Mouse (Mus musculus) olfactory bulb, adult 2 months (tissue): Measurements from ENCODE around the gene Pitx2. TPM values are rescaled to one million over a fixed set of nuclear protein-coding genes. Genes with fewer than 3 reads are reported as not detected.

ENCODE experiments used
- H3K27ac ChIP-seq: fragments of 200-500 bp; 2 replicates; pipeline ENCODE4 v1.5.1; 2012; ENCODE audit warnings: low read depth, low read length; ENCODE audit not compliant: insufficient read depth
- H3K4me1 ChIP-seq: fragments of 200-500 bp; 2 replicates; pipeline ENCODE4 v1.6.1; 2012; ENCODE audit warnings: low read length; ENCODE audit not compliant: control insufficient read depth, insufficient read depth
- H3K4me3 ChIP-seq: fragments of 200-500 bp; 2 replicates; pipeline ENCODE4 v1.5.1; 2012; ENCODE audit warnings: mild to moderate bottlenecking, low read depth, low read length, moderate library complexity; ENCODE audit not compliant: insufficient read depth
- CTCF ChIP-seq: fragments of 200-500 bp; IDR thresholded peaks from 2 replicates; pipeline ENCODE4 v1.5.1; 2012; ENCODE audit warnings: low read depth, mild to moderate bottlenecking, low read length, moderate library complexity; ENCODE audit not compliant: insufficient read depth
- POLR2A ChIP-seq: fragments of 200-500 bp; IDR thresholded peaks from 2 replicates; pipeline ENCODE4 v1.6.1; 2012; ENCODE audit warnings: mild to moderate bottlenecking, low read depth, low read length, moderate library complexity; ENCODE audit not compliant: insufficient read depth
- WGBS: fragments of 180-500 bp; shearing (Covaris S2); methylation state at CpG from one replicate; pipeline ENCODE4 v1.1.7; 2018; 5-methylcytosine and 5-hydroxymethylcytosine counted together
- polyA plus RNA-seq: library from polyadenylated mRNA; stranded (reverse); fragments of >200 nt; gene quantifications from 2 replicates; pipeline ENCODE4 v1.2.4, GENCODE M21; 2012; ENCODE audit warnings: low replicate concordance; ENCODE audit not compliant: missing spikeins, insufficient read depth, insufficient read length

Gene Pitx2
- polyA plus RNA-seq, 1 experiment = not detected

GRCm38 (mm10) chr3:129225577-129226289 is 26.1 kb downstream of the Pitx2 start:
- WGBS = 2% methylated on average over 12 of the region's 13 CpGs
- no peak overlapping the region for H3K4me3 ChIP-seq
- no peak for TF ChIP-seq POLR2A
- TF ChIP-seq CTCF = no peak
- no peaks in the 10 kb centered on the region for H3K4me1 ChIP-seq
- no peak overlapping the region for H3K27ac ChIP-seq

- WGBS = 2% methylated on average over 6 of the region's 6 CpGs
- TF ChIP-seq CTCF (no peak), POLR2A (no peak)
- Histone ChIP-seq H3K4me3 (no peak overlapping the region), H3K4me1 (no peaks in the 10 kb centered on the region), H3K27ac (no peak overlapping the region)
These were observed 27.0 kb downstream of the Pitx2 start for GRCm38 (mm10) chr3:129226681-129227080.

- TF ChIP-seq POLR2A (no peak), CTCF (no peak)
- 11% methylated on average over 5 of the region's 5 CpGs for WGBS
- Histone ChIP-seq H3K4me1 (no peaks in the 10 kb centered on the region), H3K4me3 (no peak overlapping the region), H3K27ac (no peak overlapping the region)
These were observed 27.7 kb downstream of the Pitx2 start for GRCm38 (mm10) chr3:129227331-129227730.

GRCm38 (mm10) chr3:129238010-129238409 is 38.3 kb downstream of the Pitx2 start:
- no peak overlapping the region for H3K27ac ChIP-seq
- no peaks in the 10 kb centered on the region for H3K4me1 ChIP-seq
- TF ChIP-seq POLR2A = no peak
- TF ChIP-seq CTCF = no peak
- 82% methylated on average over 1 of the region's 1 CpGs for WGBS
- no peak overlapping the region for H3K4me3 ChIP-seq

- WGBS = 38% methylated on average over 13 of the region's 13 CpGs
- no peak overlapping the region for H3K27ac ChIP-seq
- no peak overlapping the region for H3K4me3 ChIP-seq
- TF ChIP-seq CTCF (no peak), POLR2A (no peak)
- no peaks in the 10 kb centered on the region for H3K4me1 ChIP-seq
These were observed 39.1 kb downstream of the Pitx2 start for GRCm38 (mm10) chr3:129238664-129239258.

- 85% methylated on average over 9 of the region's 9 CpGs for WGBS
- Histone ChIP-seq H3K27ac (no peak overlapping the region), H3K4me3 (no peak overlapping the region), H3K4me1 (no peaks in the 10 kb centered on the region)
- TF ChIP-seq CTCF (no peak), POLR2A (no peak)
These were observed 51.3 kb downstream of the Pitx2 start for GRCm38 (mm10) chr3:129250997-129251396.

GRCm38 (mm10) chr3:129254246-129254645 is 54.6 kb downstream of the Pitx2 start:
- H3K4me1 ChIP-seq = no peaks in the 10 kb centered on the region
- 61% methylated on average over 10 of the region's 10 CpGs for WGBS
- TF ChIP-seq POLR2A = no peak
- no peak for TF ChIP-seq CTCF
- no peak overlapping the region for H3K27ac ChIP-seq
- H3K4me3 ChIP-seq = no peak overlapping the region

- no peaks in the 10 kb centered on the region for H3K4me1 ChIP-seq
- no peak overlapping the region for H3K4me3 ChIP-seq
- TF ChIP-seq CTCF (no peak), POLR2A (no peak)
- WGBS = 64% methylated on average over 19 of the region's 19 CpGs
- no peak overlapping the region for H3K27ac ChIP-seq
These were observed 56.6 kb downstream of the Pitx2 start for GRCm38 (mm10) chr3:129256283-129256682.

- Histone ChIP-seq H3K27ac (no peak overlapping the region), H3K4me3 (no peak overlapping the region), H3K4me1 (no peaks in the 10 kb centered on the region)
- 63% methylated on average over 8 of the region's 8 CpGs for WGBS
- no peak for TF ChIP-seq POLR2A
- no peak for TF ChIP-seq CTCF
These were observed 57.1 kb downstream of the Pitx2 start for GRCm38 (mm10) chr3:129256766-129257165.
